Mouse (Mus musculus): ENCODE results near the gene BC049762.
A peak's percentile ranks its signal among the peaks of the same experiment; 100 is the strongest.

BC049762 gene

GRCm38 (mm10) chr11:51262342-51263285 lies at the start of gene BC049762:
TSS of gene BC049762 (minus strand) at chr11:51263046.
- DNase-seq, result peak; percentile 98

- no peak for DNase-seq
These were observed 49.0 kb upstream of the BC049762 start for GRCm38 (mm10) chr11:51311846-51312245.

GRCm38 (mm10) chr11:51308306-51308705 lies 45.5 kb upstream of the BC049762 start:
- DNase-seq, result no peak

GRCm38 (mm10) chr11:51303981-51304553 lies 41.2 kb upstream of the BC049762 start:
- DNase-seq, result no peak

- no peak for DNase-seq
These were observed 39.5 kb upstream of the BC049762 start for GRCm38 (mm10) chr11:51302396-51302795.

GRCm38 (mm10) chr11:51298691-51299090 lies 35.8 kb upstream of the BC049762 start:
- DNase-seq, result no peak

- DNase-seq, result peak; percentile 67
These were observed 32.9 kb upstream of the BC049762 start for GRCm38 (mm10) chr11:51295742-51296141.

- no peak for DNase-seq
These were observed 31.2 kb upstream of the BC049762 start for GRCm38 (mm10) chr11:51293956-51294530.

- peak; percentile 79 for DNase-seq
These were observed 27.5 kb upstream of the BC049762 start for GRCm38 (mm10) chr11:51290066-51290955.

GRCm38 (mm10) chr11:51289564-51290041 lies 26.8 kb upstream of the BC049762 start, which contains the start of gene Col23a1:
TSS of gene Col23a1 (plus strand) at chr11:51289920.
- peak; percentile 91 for DNase-seq

- no peak for DNase-seq
These were observed 11.6 kb upstream of the BC049762 start for GRCm38 (mm10) chr11:51274418-51274817.

GRCm38 (mm10) chr11:51265326-51265725 lies 2.5 kb upstream of the BC049762 start:
- DNase-seq, result peak; percentile 55

GRCm38 (mm10) chr11:51264352-51264751 lies 1.5 kb upstream of the BC049762 start:
- DNase-seq, result peak; percentile 29

GRCm38 (mm10) chr11:51263286-51263831 lies 513 bp upstream of the BC049762 start:
- DNase-seq, result no peak

- DNase-seq, result no peak
These were observed 1.1 kb downstream of the BC049762 start, which contains the start of gene Clk4 for GRCm38 (mm10) chr11:51261680-51262219. TSS of gene Clk4 (plus strand) at chr11:51261730.

- DNase-seq, result no peak
These were observed 5.8 kb downstream of the BC049762 start for GRCm38 (mm10) chr11:51257006-51257405.

- DNase-seq, result no peak
These were observed 19.9 kb downstream of the BC049762 start for GRCm38 (mm10) chr11:51242897-51243296.

GRCm38 (mm10) chr11:51234626-51235025 lies 28.2 kb downstream of the BC049762 start:
- no peak for DNase-seq

- no peak for DNase-seq
These were observed 35.7 kb downstream of the BC049762 start for GRCm38 (mm10) chr11:51227104-51227503.

GRCm38 (mm10) chr11:51220308-51220707 lies 42.5 kb downstream of the BC049762 start, which contains the start of gene Gm12569:
TSS of gene Gm12569 (plus strand) at chr11:51220473.
- DNase-seq, result no peak

GRCm38 (mm10) chr11:51219396-51219980 lies 43.4 kb downstream of the BC049762 start:
- DNase-seq, result no peak

Measured in retina, postnatal 1 day (tissue).